Mouse (Mus musculus) embryonic fibroblast, embryonic 13.5 days (primary cell): ENCODE results near the gene Car4.

Source experiments
- CTCF ChIP-seq: IDR thresholded peaks from 2 replicates; pipeline ENCODE4 v1.5.1; 2011; ENCODE audit warnings: mild to moderate bottlenecking, control low read depth, low read length, moderate library complexity, borderline replicate concordance; ENCODE audit not compliant: insufficient read depth
- POLR2A ChIP-seq: IDR thresholded peaks from 2 replicates; pipeline ENCODE4 v1.6.1; 2011; ENCODE audit warnings: low read depth, mild to moderate bottlenecking, control low read depth, low read length, moderate library complexity

GRCm38 (mm10) chr11:84945841-84946240 lies 11.7 kb upstream of the Car4 start:
- no peak for TF ChIP-seq POLR2A
- TF ChIP-seq CTCF = no peak
